Mouse (Mus musculus) hindbrain, embryonic 10.5 days (tissue): ENCODE data around the gene Erfe. TPM values are rescaled to one million over a fixed set of nuclear protein-coding genes. Genes with fewer than 3 reads are reported as not detected.

Experiments used
- DNase-seq: peaks from one replicate; pipeline ENCODE4 v3.0.0-alpha.2; 2017; ENCODE audit warnings: low spot score
- H3K27ac ChIP-seq: fragments of 300-500 bp; sonication (generic); 2 replicates; pipeline ENCODE4 v1.5.1; 2016; ENCODE audit warnings: mild to moderate bottlenecking, moderate library complexity
- H3K27me3 ChIP-seq: fragments of 300-500 bp; sonication (generic); 2 replicates; pipeline ENCODE4 v1.6.1; 2016; ENCODE audit warnings: mild to moderate bottlenecking; ENCODE audit not compliant: poor library complexity, insufficient read depth, severe bottlenecking
- H3K36me3 ChIP-seq: fragments of 300-500 bp; sonication (generic); 2 replicates; pipeline ENCODE4 v1.6.1; 2016; ENCODE audit warnings: mild to moderate bottlenecking, moderate library complexity
- H3K4me1 ChIP-seq: fragments of 300-500 bp; sonication (generic); replicated peaks from 2 replicates; pipeline ENCODE4 v1.6.1; 2016; ENCODE audit warnings: mild to moderate bottlenecking
- H3K4me3 ChIP-seq: fragments of 300-500 bp; sonication (generic); 2 replicates; pipeline ENCODE4 v1.5.1; 2016; ENCODE audit warnings: mild to moderate bottlenecking, moderate library complexity
- H3K9me3 ChIP-seq: fragments of 300-500 bp; sonication (generic); 2 replicates; pipeline ENCODE4 v1.6.1; 2016; ENCODE audit warnings: mild to moderate bottlenecking, moderate library complexity
- WGBS: fragments of 180-500 bp; shearing (Covaris S2); methylation state at CpG from one replicate; pipeline ENCODE4 v1.1.7; 2016; 5-methylcytosine and 5-hydroxymethylcytosine counted together
- polyA plus RNA-seq: library from polyadenylated mRNA; unstranded; fragments of >200 nt; fragmentation: Nextera tagmentation; extraction: Ambion mirVana; gene quantifications from 2 replicates; pipeline ENCODE4 v1.2.1, GENCODE M21; 2016

Gene Erfe
- polyA plus RNA-seq, result 0.85 and 1.7 TPM in 2 replicates

DNA sequence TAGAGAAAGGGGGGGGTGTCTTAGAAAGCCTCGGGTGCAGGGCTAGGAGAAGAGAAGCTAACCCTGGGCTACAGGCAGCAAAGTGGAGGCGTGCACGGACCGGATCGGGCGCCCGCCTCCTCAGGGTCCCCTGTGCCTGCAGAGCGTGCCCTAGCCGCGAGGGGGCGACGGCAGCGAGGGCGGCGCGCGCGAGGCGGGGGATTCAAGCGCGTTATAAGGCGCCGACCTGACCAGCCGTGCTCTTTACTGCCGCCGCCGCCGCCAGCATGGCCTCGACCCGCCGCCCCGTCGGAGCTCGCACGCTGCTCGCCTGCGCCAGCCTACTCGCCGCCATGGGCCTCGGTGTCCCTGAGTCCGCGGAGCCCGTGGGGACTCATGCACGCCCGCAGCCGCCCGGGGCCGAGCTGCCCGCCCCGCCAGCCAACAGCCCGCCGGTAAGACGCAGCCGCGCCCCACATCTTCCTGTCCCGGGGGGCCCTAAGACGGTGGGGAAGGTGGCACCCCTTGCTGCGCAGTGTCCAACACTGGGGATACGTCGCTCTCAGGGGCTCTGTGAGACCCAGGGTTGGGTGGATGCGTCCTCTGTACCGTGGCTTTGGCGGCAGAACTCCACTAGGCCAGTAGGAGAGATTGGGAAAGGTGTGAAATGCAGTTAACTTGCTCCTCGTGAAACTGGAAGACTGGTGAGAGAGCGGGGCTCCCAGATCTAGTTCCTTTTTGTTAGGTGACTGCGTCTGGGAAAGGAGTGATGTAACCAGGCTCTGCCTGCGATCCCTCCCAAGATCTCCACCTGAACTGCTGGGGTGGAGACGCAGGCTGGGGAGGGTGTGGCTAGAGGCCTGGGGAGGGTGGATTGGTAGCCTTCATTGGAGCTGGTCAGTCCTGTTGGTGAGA lies at the start of gene Erfe:
TSS of gene Erfe (plus strand) at position 216 of the 894 bp plus-strand sequence.
- DNase-seq, result peak; percentile 76
- Histone ChIP-seq H3K9me3 (peaks cover 14% of the 10 kb centered on the region; the same call in 1 of the 2 replicates), H3K4me1 (peaks cover 20% of the 10 kb centered on the region), H3K27me3 (peaks cover 34% of the 10 kb centered on the region), H3K27ac (peak within 1 kb of the TSS; percentile 84), H3K36me3 (peaks cover 30% of the 10 kb centered on the region), H3K4me3 (peak within 1 kb of the TSS; percentile 61)
- WGBS, result 2% methylated on average over 68 of the region's 68 CpGs

DNA sequence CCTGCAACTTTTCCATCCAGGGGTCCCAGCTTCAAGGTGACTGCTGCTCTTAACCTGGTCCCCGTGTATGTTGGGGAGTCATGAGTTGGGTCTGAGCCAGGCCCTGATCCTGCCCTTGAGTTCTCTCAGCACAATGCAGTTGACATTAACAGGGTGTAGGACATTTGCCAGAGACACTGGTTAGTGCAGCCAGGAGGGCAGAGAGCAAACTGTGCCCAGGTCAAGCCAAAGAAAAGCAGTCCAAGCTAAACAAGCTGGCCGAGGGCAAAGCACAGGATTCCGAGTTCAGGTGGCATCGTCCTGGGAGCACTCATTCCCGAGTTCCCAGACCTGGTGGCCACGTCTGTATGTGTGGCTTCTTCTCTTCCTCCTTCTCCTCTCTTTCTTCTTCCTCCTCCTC lies 48.6 kb upstream of the Erfe start:
- DNase-seq, result no peak
- H3K9me3 ChIP-seq, result no peaks in the 10 kb centered on the region
- H3K27ac ChIP-seq, result no peak overlapping the region
- no peak overlapping the region for H3K4me3 ChIP-seq
- 86% methylated on average over 6 of the region's 6 CpGs for WGBS
- peaks cover 22% of the 10 kb centered on the region for H3K4me1 ChIP-seq
- H3K36me3 ChIP-seq, result peaks cover 6% of the 10 kb centered on the region
- no peaks in the 10 kb centered on the region for H3K27me3 ChIP-seq

GRCm38 (mm10) chr1:91321760-91322438 lies 44.3 kb upstream of the Erfe start, which contains the start of gene Espnl:
Gene Espnl (plus strand): TSS chr1:91322075.
- Histone ChIP-seq H3K9me3 (no peaks in the 10 kb centered on the region), H3K27ac (peak within 1 kb of the TSS; percentile 35; the same call in 1 of the 2 replicates), H3K27me3 (no peaks in the 10 kb centered on the region), H3K4me3 (no peak within 1 kb of the TSS), H3K4me1 (peaks cover 25% of the 10 kb centered on the region), H3K36me3 (no peaks in the 10 kb centered on the region)
- WGBS, result 77% methylated on average over 19 of the region's 19 CpGs
- DNase-seq, result no peak

- WGBS, result 71% methylated on average over 2 of the region's 2 CpGs
- H3K27me3 ChIP-seq, result no peaks in the 10 kb centered on the region
- H3K4me1 ChIP-seq, result peaks cover 25% of the 10 kb centered on the region
- no peak for DNase-seq
- H3K36me3 ChIP-seq, result no peaks in the 10 kb centered on the region
- H3K27ac ChIP-seq, result no peak overlapping the region
- H3K9me3 ChIP-seq, result no peaks in the 10 kb centered on the region
- H3K4me3 ChIP-seq, result no peak overlapping the region
Observed at GRCm38 (mm10) chr1:91324646-91325045, 41.6 kb upstream of the Erfe start.

DNA sequence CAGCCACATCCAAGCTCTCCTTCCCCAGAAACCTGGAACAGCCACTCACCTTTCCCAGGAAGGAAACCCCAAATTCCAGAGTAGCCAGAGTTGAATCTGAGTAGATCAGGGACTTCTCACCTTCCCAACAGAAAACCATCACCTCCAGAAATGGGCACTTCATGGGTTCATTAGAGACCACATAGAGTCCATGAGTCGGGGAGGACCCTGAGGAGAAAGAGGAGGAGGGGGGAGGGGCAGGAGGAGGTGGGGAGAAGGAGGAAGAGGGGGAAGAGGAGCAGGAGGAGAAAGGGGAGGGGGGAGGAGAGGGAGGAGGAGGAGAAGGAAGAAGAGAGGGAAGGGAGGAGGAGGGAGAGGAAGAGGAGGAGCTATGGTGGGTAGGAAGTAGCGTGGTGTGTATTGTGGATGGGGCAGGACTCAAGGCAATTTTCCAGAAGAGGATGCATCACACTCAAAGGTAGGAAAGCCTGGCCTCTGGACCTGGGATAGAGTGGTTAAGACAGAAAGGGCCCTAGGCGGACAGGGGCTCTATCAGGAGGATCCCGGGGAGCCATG lies 40.7 kb upstream of the Erfe start:
- H3K9me3 ChIP-seq, result no peaks in the 10 kb centered on the region
- DNase-seq, result no peak
- H3K36me3 ChIP-seq, result no peaks in the 10 kb centered on the region
- H3K4me3 ChIP-seq, result no peak overlapping the region
- H3K4me1 ChIP-seq, result peaks cover 25% of the 10 kb centered on the region
- no peaks in the 10 kb centered on the region for H3K27me3 ChIP-seq
- H3K27ac ChIP-seq, result no peak overlapping the region
- WGBS, result 80% methylated on average over 4 of the region's 4 CpGs

DNA sequence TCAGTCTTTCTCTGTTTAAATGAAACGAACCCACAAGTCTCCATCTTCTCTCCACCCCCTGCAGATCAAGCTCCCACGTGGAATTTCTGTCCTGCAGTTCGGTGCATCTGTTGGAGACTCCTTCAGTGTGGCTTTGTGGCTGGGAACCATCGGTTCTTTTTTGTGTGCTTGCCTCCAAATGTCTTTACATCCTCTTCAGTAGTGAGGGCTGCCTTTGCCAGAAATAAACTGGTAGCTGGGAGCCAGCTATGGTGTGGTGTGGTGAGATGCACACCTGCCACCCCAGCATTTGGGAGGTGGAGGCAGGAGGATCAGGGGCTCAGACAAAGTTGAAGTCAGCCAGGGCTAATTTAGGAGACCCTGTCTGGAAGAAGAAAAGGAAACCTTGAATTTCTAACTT lies 34.1 kb upstream of the Erfe start:
- H3K27me3 ChIP-seq, result no peaks in the 10 kb centered on the region
- no peaks in the 10 kb centered on the region for H3K9me3 ChIP-seq
- H3K27ac ChIP-seq, result no peak overlapping the region
- 59% methylated on average over 4 of the region's 4 CpGs for WGBS
- no peaks in the 10 kb centered on the region for H3K36me3 ChIP-seq
- no peak for DNase-seq
- H3K4me3 ChIP-seq, result no peak overlapping the region
- H3K4me1 ChIP-seq, result 0 out of 2 replicates have a peak, but pooled peaks cover 3% of the 10 kb centered on the region

DNA sequence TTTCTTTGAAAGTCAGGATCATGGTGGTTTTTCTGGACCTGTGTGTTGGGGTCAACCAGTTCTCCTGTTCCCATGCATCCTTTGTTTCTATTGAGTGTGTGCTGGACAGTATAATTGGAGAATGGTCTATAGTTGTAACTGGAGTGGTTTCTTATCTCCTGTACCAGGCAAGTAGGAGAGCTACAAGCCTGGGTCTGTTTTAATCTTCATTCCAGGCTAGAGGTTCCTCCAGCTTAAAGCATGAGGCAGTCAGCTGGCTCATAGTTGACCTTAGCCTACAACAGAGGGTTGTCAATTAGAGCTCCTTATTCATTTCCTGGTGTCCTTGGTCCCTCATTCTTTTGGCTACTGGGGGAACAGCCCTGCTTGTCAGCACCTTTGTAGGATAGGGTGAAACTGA lies 32.6 kb upstream of the Erfe start:
- H3K36me3 ChIP-seq, result no peaks in the 10 kb centered on the region

DNA sequence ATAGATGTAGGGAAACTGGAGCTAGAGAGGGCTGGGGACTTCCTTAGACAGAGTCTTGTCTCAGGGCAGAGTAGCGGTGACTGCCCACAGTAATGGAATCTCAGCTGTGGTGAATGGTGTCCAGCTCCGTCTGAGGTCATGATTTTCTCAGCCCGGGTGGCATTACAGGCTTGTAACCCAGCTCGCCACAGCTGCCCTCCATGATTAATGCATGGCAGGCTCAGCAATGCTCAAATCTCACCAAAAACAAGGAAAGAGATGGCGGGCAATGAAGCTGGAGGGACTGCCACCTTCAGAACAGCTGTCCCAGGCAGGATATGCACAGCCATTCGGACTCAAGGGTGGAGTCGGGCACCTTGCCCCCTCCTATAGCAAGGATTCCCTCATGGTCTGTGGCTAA lies 28.9 kb upstream of the Erfe start:
- 88% methylated on average over 7 of the region's 7 CpGs for WGBS
- Histone ChIP-seq H3K4me3 (no peak overlapping the region), H3K9me3 (no peaks in the 10 kb centered on the region), H3K27ac (no peak overlapping the region), H3K27me3 (peaks cover 14% of the 10 kb centered on the region), H3K36me3 (no peaks in the 10 kb centered on the region), H3K4me1 (peaks cover 10% of the 10 kb centered on the region)
- no peak for DNase-seq

More for the DNA sequence above, 32.6 kb upstream of the Erfe start:
- Histone ChIP-seq H3K27ac (no peak overlapping the region), H3K4me1 (peaks cover 8% of the 10 kb centered on the region), H3K9me3 (no peaks in the 10 kb centered on the region), H3K27me3 (no peaks in the 10 kb centered on the region), H3K4me3 (no peak overlapping the region)
- no peak for DNase-seq

DNA sequence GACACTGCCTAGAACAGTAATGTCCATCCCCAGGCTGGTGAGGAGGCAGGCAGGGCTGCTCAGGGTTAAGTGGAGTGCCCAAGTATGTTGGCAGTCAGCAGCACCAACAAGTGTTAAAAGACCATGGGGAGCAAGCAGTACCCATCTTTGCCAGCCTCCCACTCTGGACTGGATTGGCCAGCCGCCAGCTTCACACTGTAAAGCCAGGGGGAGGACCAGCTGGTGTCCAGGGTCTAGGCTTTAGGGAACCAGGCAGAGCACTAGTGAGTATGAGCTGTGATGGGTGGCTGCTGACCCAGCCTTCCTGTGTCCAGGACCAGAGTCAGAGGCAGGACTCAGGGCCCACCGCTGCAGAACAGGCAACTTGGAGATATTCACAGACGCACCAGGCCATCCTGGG lies 22.2 kb upstream of the Erfe start:
- Histone ChIP-seq H3K27me3 (peaks cover 61% of the 10 kb centered on the region), H3K27ac (no peak overlapping the region), H3K9me3 (no peaks in the 10 kb centered on the region), H3K4me1 (peaks cover 24% of the 10 kb centered on the region), H3K4me3 (no peak overlapping the region), H3K36me3 (no peaks in the 10 kb centered on the region)
- no peak for DNase-seq
- 85% methylated on average over 3 of the region's 3 CpGs for WGBS

GRCm38 (mm10) chr1:91344921-91345685 lies 21.1 kb upstream of the Erfe start:
- peak; percentile 38 for DNase-seq
- WGBS, result 3% methylated on average over 68 of the region's 68 CpGs
- Histone ChIP-seq H3K4me3 (peak overlapping the region; percentile 48), H3K36me3 (no peaks in the 10 kb centered on the region), H3K27ac (peak overlapping the region; percentile 40; the same call in 1 of the 2 replicates), H3K27me3 (peaks cover 60% of the 10 kb centered on the region), H3K4me1 (peaks cover 24% of the 10 kb centered on the region), H3K9me3 (no peaks in the 10 kb centered on the region)

DNA sequence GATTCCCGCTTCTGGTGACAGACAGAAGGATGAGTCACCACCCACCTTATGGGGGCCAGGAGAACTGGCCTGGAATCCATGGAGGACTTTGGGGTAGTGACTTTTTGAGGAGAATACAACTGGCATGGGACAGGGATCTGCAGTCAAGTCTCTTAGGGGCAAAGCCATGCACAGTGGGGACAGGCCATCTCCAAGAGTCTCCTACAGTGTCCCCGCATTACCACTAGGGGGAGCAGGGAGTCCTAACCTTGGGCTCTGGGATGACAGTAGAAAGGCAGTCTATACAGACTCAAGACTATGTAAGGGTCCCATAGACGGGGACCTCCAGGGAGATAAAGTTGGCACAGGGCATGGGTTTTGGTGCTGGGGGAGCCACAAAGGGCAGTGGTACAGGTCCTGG lies 19.3 kb upstream of the Erfe start:
- Histone ChIP-seq H3K27ac (no peak overlapping the region), H3K27me3 (peaks cover 52% of the 10 kb centered on the region), H3K9me3 (no peaks in the 10 kb centered on the region), H3K4me3 (no peak overlapping the region), H3K4me1 (peaks cover 34% of the 10 kb centered on the region), H3K36me3 (no peaks in the 10 kb centered on the region)
- WGBS, result 41% methylated on average over 3 of the region's 3 CpGs
- DNase-seq, result peak; percentile 72

GRCm38 (mm10) chr1:91350841-91351240 lies 15.4 kb upstream of the Erfe start, which contains the start of gene Klhl30:
Gene Klhl30 (plus strand): TSS chr1:91351016.
- 56% methylated on average over 4 of the region's 4 CpGs for WGBS
- H3K4me3 ChIP-seq, result no peak within 1 kb of the TSS
- peaks cover 12% of the 10 kb centered on the region for H3K27me3 ChIP-seq
- H3K9me3 ChIP-seq, result no peaks in the 10 kb centered on the region
- peaks cover 11% of the 10 kb centered on the region; the same call in 1 of the 2 replicates for H3K4me1 ChIP-seq
- no peak within 1 kb of the TSS for H3K27ac ChIP-seq
- H3K36me3 ChIP-seq, result no peaks in the 10 kb centered on the region
- DNase-seq, result no peak
